Mouse (Mus musculus) MEL (cell line): Measurements from ENCODE around the gene Trim58. TPM values are rescaled to one million over a fixed set of nuclear protein-coding genes. Genes with fewer than 3 reads are reported as not detected.

Experiments
- DNase-seq: peaks from one replicate; pipeline ENCODE4 v3.0.0; 2011; ENCODE audit warnings: low read depth, low spot score
- H3K27ac ChIP-seq: 2 replicates; pipeline ENCODE4 v1.5.1; 2012; ENCODE audit warnings: low read depth, mild to moderate bottlenecking, control low read depth, low read length, moderate library complexity; ENCODE audit not compliant: control insufficient read depth
- H3K27me3 ChIP-seq, 2 experiments: fragments of 150-350 bp in 1 of 2; sonication (generic) in 1 of 2; 2 replicates each; pipeline ENCODE4 v1.6.1; 2012; ENCODE audit warnings: low read length in 2 of 2, mild to moderate bottlenecking in 2 of 2, improper control_type of control experiment in 1 of 2, moderate library complexity in 1 of 2; ENCODE audit not compliant: insufficient read depth in 2 of 2, control insufficient read depth in 1 of 2
- H3K36me3 ChIP-seq, 2 experiments: 2 replicates each; pipeline ENCODE4 v1.6.1; 2012 to 2014; ENCODE audit warnings: low read length in 2 of 2, improper control_type of control experiment in 1 of 2, inconsistent platforms in 1 of 2, mild to moderate bottlenecking in 1 of 2; ENCODE audit not compliant: insufficient read depth in 2 of 2, control insufficient read depth in 1 of 2
- H3K4me1 ChIP-seq, 2 experiments: fragments of 150-350 bp in 1 of 2; sonication (generic) in 1 of 2; 2 replicates each; pipeline ENCODE4 v1.6.1; 2012; ENCODE audit warnings: low read length in 2 of 2, improper control_type of control experiment in 1 of 2, mild to moderate bottlenecking in 1 of 2; ENCODE audit not compliant: insufficient read depth in 2 of 2, control insufficient read depth in 1 of 2
- H3K4me3 ChIP-seq, 2 experiments: fragments of 150-350 bp in 1 of 2; sonication (generic) in 1 of 2; 2 replicates each; pipeline ENCODE4 v1.5.1; 2012; ENCODE audit warnings: low read depth in 2 of 2, low read length in 2 of 2, mild to moderate bottlenecking in 2 of 2, moderate library complexity in 2 of 2, control low read depth in 1 of 2, improper control_type of control experiment in 1 of 2; ENCODE audit not compliant: control insufficient read depth in 1 of 2, insufficient read depth in 1 of 2
- H3K79me2 ChIP-seq: 2 replicates; pipeline ENCODE4 v1.6.1; 2012; ENCODE audit warnings: mild to moderate bottlenecking, low read length, moderate library complexity; ENCODE audit not compliant: control insufficient read depth, poor library complexity, insufficient read depth
- H3K9ac ChIP-seq: 2 replicates; pipeline ENCODE4 v1.6.1; 2012; ENCODE audit warnings: low read depth, mild to moderate bottlenecking, control low read depth, low read length, moderate library complexity; ENCODE audit not compliant: control insufficient read depth, poor library complexity, severe bottlenecking
- H3K9me3 ChIP-seq: fragments of 150-350 bp; sonication (generic); replicated peaks from 2 replicates; pipeline ENCODE4 v1.6.1; 2012; ENCODE audit warnings: mild to moderate bottlenecking, low read length, improper control_type of control experiment, moderate library complexity; ENCODE audit not compliant: insufficient read depth
- CHD1 ChIP-seq: IDR thresholded peaks from 2 replicates; pipeline ENCODE4 v1.6.1; 2012; ENCODE audit warnings: low read depth, mild to moderate bottlenecking, inconsistent platforms, low read length, improper control_type of control experiment
- CHD2 ChIP-seq: IDR thresholded peaks from 2 replicates; pipeline ENCODE4 v1.6.1; 2011; ENCODE audit warnings: low read length, improper control_type of control experiment
- CTCF ChIP-seq, 3 experiments: IDR thresholded peaks in 2 of 3; conservative IDR thresholded peaks in 1 of 3; 2 replicates each; pipeline ENCODE4 v1.5.1; 2011 to 2012; ENCODE audit warnings: low read length in 3 of 3, low read depth in 2 of 3, mild to moderate bottlenecking in 2 of 3, improper control_type of control experiment in 1 of 3, inconsistent platforms in 1 of 3, mixed read lengths in 1 of 3, moderate library complexity in 1 of 3; ENCODE audit not compliant: control insufficient read depth in 1 of 3, insufficient read depth in 1 of 3, poor library complexity in 1 of 3, severe bottlenecking in 1 of 3
- E2F4 ChIP-seq: IDR thresholded peaks from 2 replicates; pipeline ENCODE4 v1.6.1; 2011; ENCODE audit warnings: low read depth, low read length, improper control_type of control experiment, borderline replicate concordance
- ELF1 ChIP-seq: IDR thresholded peaks from 2 replicates; pipeline ENCODE4 v1.6.1; 2014; ENCODE audit warnings: low read depth, mild to moderate bottlenecking, inconsistent platforms, low read length, improper control_type of control experiment, moderate library complexity
- EP300 ChIP-seq, 2 experiments: IDR thresholded peaks; 2 replicates each; pipeline ENCODE4 v1.6.1; 2011; ENCODE audit warnings: improper control_type of control experiment in 2 of 2, low read length in 2 of 2, low read depth in 1 of 2, mild to moderate bottlenecking in 1 of 2
- ETS1 ChIP-seq: IDR thresholded peaks from 2 replicates; pipeline ENCODE4 v1.6.1; 2012; ENCODE audit warnings: low read depth, mild to moderate bottlenecking, inconsistent platforms, low read length, improper control_type of control experiment, moderate library complexity
- GABPA ChIP-seq: IDR thresholded peaks from 2 replicates; pipeline ENCODE4 v1.6.1; 2012; ENCODE audit warnings: low read depth, mild to moderate bottlenecking, inconsistent platforms, low read length, improper control_type of control experiment, moderate library complexity
- HCFC1 ChIP-seq: IDR thresholded peaks from 2 replicates; pipeline ENCODE4 v1.6.1; 2012; ENCODE audit warnings: low read depth, mild to moderate bottlenecking, inconsistent platforms, low read length, improper control_type of control experiment, moderate library complexity
- JUND ChIP-seq: IDR thresholded peaks from 2 replicates; pipeline ENCODE4 v1.6.1; 2011; ENCODE audit warnings: low read depth, mild to moderate bottlenecking, improper control_type of control experiment, low read length
- KAT2A ChIP-seq: conservative IDR thresholded peaks from 2 replicates; pipeline ENCODE4 v1.6.1; 2012; ENCODE audit warnings: low read depth, low read length, improper control_type of control experiment, inconsistent platforms
- MAFK ChIP-seq: IDR thresholded peaks from 2 replicates; pipeline ENCODE4 v1.6.1; 2011; ENCODE audit warnings: low read depth, mild to moderate bottlenecking, low read length, improper control_type of control experiment, borderline replicate concordance
- MYC ChIP-seq: IDR thresholded peaks from 2 replicates; pipeline ENCODE4 v1.6.1; 2011; ENCODE audit warnings: low read depth, mild to moderate bottlenecking, low read length, improper control_type of control experiment, moderate library complexity
- NELFE ChIP-seq: IDR thresholded peaks from 2 replicates; pipeline ENCODE4 v1.6.1; 2011; ENCODE audit warnings: low read depth, low read length, improper control_type of control experiment
- NRF1 ChIP-seq: IDR thresholded peaks from 2 replicates; pipeline ENCODE4 v1.6.1; 2014; ENCODE audit warnings: low read depth, mild to moderate bottlenecking, inconsistent platforms, low read length, improper control_type of control experiment, moderate library complexity; ENCODE audit not compliant: poor library complexity, insufficient read depth, severe bottlenecking
- POLR2A ChIP-seq, 2 experiments: IDR thresholded peaks; 2 replicates each; pipeline ENCODE4 v1.6.1; 2011 to 2012; ENCODE audit warnings: low read length in 2 of 2, mild to moderate bottlenecking in 2 of 2, control low read depth in 1 of 2, improper control_type of control experiment in 1 of 2, low read depth in 1 of 2, moderate library complexity in 1 of 2; ENCODE audit not compliant: control insufficient read depth in 1 of 2, insufficient read depth in 1 of 2, poor library complexity in 1 of 2
- POLR2AphosphoS2 ChIP-seq: IDR thresholded peaks from 2 replicates; pipeline ENCODE4 v1.6.1; 2011; ENCODE audit warnings: low read length, improper control_type of control experiment
- RCOR1 ChIP-seq: IDR thresholded peaks from 2 replicates; pipeline ENCODE4 v1.6.1; 2012; ENCODE audit warnings: low read depth, mild to moderate bottlenecking, inconsistent platforms, low read length, improper control_type of control experiment
- SIN3A ChIP-seq: IDR thresholded peaks from 2 replicates; pipeline ENCODE4 v1.6.1; 2012; ENCODE audit warnings: low read length, improper control_type of control experiment, inconsistent platforms
- SMC3 ChIP-seq: IDR thresholded peaks from 2 replicates; pipeline ENCODE4 v1.6.1; 2011; ENCODE audit warnings: low read depth, low read length, improper control_type of control experiment
- TAL1 ChIP-seq: IDR thresholded peaks from 2 replicates; pipeline ENCODE4 v1.6.1; 2012; ENCODE audit warnings: mild to moderate bottlenecking, inconsistent platforms, low read length, moderate library complexity, mixed read lengths
- TBP ChIP-seq: IDR thresholded peaks from 2 replicates; pipeline ENCODE4 v1.8.0; 2011; ENCODE audit warnings: low read depth, low read length, improper control_type of control experiment
- USF1 ChIP-seq: IDR thresholded peaks from 2 replicates; pipeline ENCODE4 v1.6.1; 2014; ENCODE audit warnings: low read depth, mild to moderate bottlenecking, inconsistent platforms, low read length, improper control_type of control experiment, moderate library complexity
- USF2 ChIP-seq, 2 experiments: IDR thresholded peaks; 2 replicates each; pipeline ENCODE4 v1.6.1; 2011 to 2012; ENCODE audit warnings: improper control_type of control experiment in 2 of 2, low read length in 2 of 2, borderline replicate concordance in 1 of 2, inconsistent platforms in 1 of 2, low read depth in 1 of 2, mild to moderate bottlenecking in 1 of 2; ENCODE audit not compliant: insufficient read depth in 1 of 2
- ZC3H11A ChIP-seq: IDR thresholded peaks from 2 replicates; pipeline ENCODE4 v1.6.1; 2012; ENCODE audit warnings: low read depth, mild to moderate bottlenecking, inconsistent platforms, low read length, improper control_type of control experiment
- ZNF384 ChIP-seq: IDR thresholded peaks from 2 replicates; pipeline ENCODE4 v1.6.1; 2012; ENCODE audit warnings: low read depth, mild to moderate bottlenecking, inconsistent platforms, low read length, improper control_type of control experiment
- polyA plus RNA-seq, 2 experiments: library from polyadenylated mRNA; stranded (reverse) in 1 of 2; unstranded in 1 of 2; fragments of >175 nt in 1 of 2; fragments of >200 nt in 1 of 2; gene quantifications; 2 replicates each; pipeline versions ENCODE4 v1.2.1 to v1.2.4; 2012; ENCODE audit warnings: low replicate concordance in 2 of 2, low read depth in 1 of 2; ENCODE audit not compliant: insufficient read length in 2 of 2, insufficient read depth in 1 of 2, missing spikeins in 1 of 2
- total RNA-seq: library from RNA; depleted of rRNA; stranded (reverse); fragments of 300-350 nt; gene quantifications from 2 replicates; pipeline ENCODE4 v1.2.3, GENCODE M21; 2012

Trim58 gene
- total and polyA plus RNA-seq, 3 experiments = 4.0 to 14.1 TPM; not detected in 1

DNA sequence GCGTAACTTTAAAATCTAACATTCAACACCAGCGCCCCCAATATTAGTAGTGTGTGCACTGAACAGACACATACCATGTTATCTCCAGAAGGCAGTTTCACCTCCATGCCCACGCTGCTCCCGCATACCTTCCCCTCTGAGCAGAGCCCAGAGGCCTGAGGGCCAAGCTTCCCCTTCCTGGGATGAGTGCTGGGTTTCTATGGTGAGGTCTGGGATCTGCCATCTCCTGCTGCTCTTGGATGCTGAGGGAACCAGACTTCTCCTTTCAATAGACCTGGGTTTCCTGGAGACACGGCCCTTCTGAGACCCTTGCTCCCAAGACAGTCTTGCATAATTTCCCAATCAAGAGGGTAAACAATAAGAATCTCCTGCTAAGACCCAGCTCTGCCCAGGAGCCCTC is 9.9 kb upstream of the Trim58 start, which contains the start of gene Olfr323:
Gene Olfr323, minus strand, starts transcription at position 101 of the 400 bp plus-strand sequence.
- Histone ChIP-seq H3K9me3 (no peaks in the 10 kb centered on the region), H3K4me3 (no peak within 1 kb of the TSS), H3K79me2 (no peaks in the 10 kb centered on the region), H3K27ac (no peak within 1 kb of the TSS), H3K4me1 (no peaks in the 10 kb centered on the region), H3K36me3 (no peaks in the 10 kb centered on the region), H3K27me3 (peaks cover 6 to 15% of the 10 kb centered on the region in 2 experiments), H3K9ac (no peak within 1 kb of the TSS)
- TF ChIP-seq KAT2A (no peak), MYC (no peak), E2F4 (no peak), CTCF (IDR thresholded peaks at IDR 0.05 in 2 of 3, conservative IDR thresholded peaks at IDR 0.05 in 1 of 3; ENCODE audit: control insufficient read depth in 1 of 3, insufficient read depth in 1 of 3, low read depth in 2 of 3, low read length in 3 of 3, poor library complexity in 1 of 3, severe bottlenecking in 1 of 3) (no peak), TBP (no peak), CHD1 (no peak), EP300 (IDR thresholded peaks at IDR 0.05; ENCODE audit: low read depth in 1 of 2, low read length in 2 of 2) (no peak), HCFC1 (no peak), USF2 (IDR thresholded peaks at IDR 0.05; ENCODE audit: borderline replicate concordance in 1 of 2, insufficient read depth in 1 of 2, low read depth in 1 of 2, low read length in 2 of 2) (no peak), CHD2 (no peak), NELFE (no peak), POLR2AphosphoS2 (no peak), GABPA (no peak), NRF1 (no peak), USF1 (no peak), JUND (no peak), ZNF384 (no peak)
- DNase-seq = no peak

DNA sequence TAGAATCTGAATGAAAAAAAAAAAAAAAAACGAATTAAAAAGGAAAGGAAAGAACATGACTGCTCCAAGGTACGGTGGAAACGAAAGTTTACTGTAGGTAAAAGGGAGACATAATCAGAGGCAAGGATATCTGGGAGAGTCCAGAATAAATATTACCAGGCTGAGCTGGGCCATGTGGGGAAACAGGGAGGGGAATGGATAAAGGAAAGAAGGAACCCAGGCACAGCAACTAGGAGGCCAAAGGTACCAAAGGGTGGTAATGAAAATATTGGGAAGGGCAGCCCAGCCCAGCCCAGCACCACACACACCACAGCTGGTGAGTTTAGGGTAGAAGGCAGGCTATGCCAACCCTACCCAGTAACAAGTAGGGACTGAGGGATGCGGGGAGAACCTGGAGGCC is 5.4 kb upstream of the Trim58 start:
- DNase-seq = no peak
- Histone ChIP-seq H3K4me3 (no peak overlapping the region; a peak in 1 of 4 replicates), H3K36me3 (peaks cover 0 to 7% of the 10 kb centered on the region in 2 experiments; a peak in 2 of 4 replicates), H3K27me3 (peaks cover 0 to 6% of the 10 kb centered on the region in 2 experiments; a peak in 1 of 4 replicates), H3K79me2 (no peaks in the 10 kb centered on the region), H3K9me3 (no peaks in the 10 kb centered on the region), H3K27ac (no peak overlapping the region), H3K4me1 (peaks cover 2 to 7% of the 10 kb centered on the region in 2 experiments; a peak in 3 of 4 replicates), H3K9ac (no peak overlapping the region)
- TF ChIP-seq CTCF (IDR thresholded peaks at IDR 0.05 in 2 of 3, conservative IDR thresholded peaks at IDR 0.05 in 1 of 3; ENCODE audit: control insufficient read depth in 1 of 3, insufficient read depth in 1 of 3, low read depth in 2 of 3, low read length in 3 of 3, poor library complexity in 1 of 3, severe bottlenecking in 1 of 3) = no peak
- TF ChIP-seq POLR2A (IDR thresholded peaks at IDR 0.05; ENCODE audit: control insufficient read depth in 1 of 2, insufficient read depth in 1 of 2, low read depth in 1 of 2, low read length in 2 of 2, poor library complexity in 1 of 2) = no peak
- no peak for TF ChIP-seq ELF1
- TF ChIP-seq JUND = no peak
- no peak for TF ChIP-seq SMC3
- no peak for TF ChIP-seq NRF1
- TF ChIP-seq TAL1 = no peak
- TF ChIP-seq ZC3H11A = no peak
- TF ChIP-seq SIN3A = no peak
- TF ChIP-seq POLR2AphosphoS2 = no peak
- TF ChIP-seq ETS1 = no peak
- TF ChIP-seq MAFK = no peak
- no peak for TF ChIP-seq RCOR1
